Mouse (Mus musculus): Measurements from ENCODE around the gene Fibp.

GRCm38 (mm10) chr19:5488878-5489571 lies 28.6 kb downstream of the Fibp start:
- TF ChIP-seq CTCF (IDR thresholded peaks at IDR 0.05; ENCODE audit: extremely low read depth, insufficient read length, insufficient replicate concordance, low read depth, low read length): no peak
- TF ChIP-seq POLR2A (IDR thresholded peaks at IDR 0.05; ENCODE audit: low read depth, low read length): peak; percentile 81

Measured in small intestine, adult 2 months (tissue).